Mouse (Mus musculus) adrenal gland, adult (tissue): Measurements from ENCODE around the gene Smim14.
A peak's percentile ranks its signal among the peaks of the same experiment; 100 is the strongest.

Experiments used
- DNase-seq, 2 experiments: peaks; one replicate each; pipeline ENCODE4 v3.0.0; 2022 to 2023; ENCODE audit warnings: low spot score in 1 of 2; ENCODE audit not compliant: inconsistent age in 2 of 2

Smim14 gene

DNA sequence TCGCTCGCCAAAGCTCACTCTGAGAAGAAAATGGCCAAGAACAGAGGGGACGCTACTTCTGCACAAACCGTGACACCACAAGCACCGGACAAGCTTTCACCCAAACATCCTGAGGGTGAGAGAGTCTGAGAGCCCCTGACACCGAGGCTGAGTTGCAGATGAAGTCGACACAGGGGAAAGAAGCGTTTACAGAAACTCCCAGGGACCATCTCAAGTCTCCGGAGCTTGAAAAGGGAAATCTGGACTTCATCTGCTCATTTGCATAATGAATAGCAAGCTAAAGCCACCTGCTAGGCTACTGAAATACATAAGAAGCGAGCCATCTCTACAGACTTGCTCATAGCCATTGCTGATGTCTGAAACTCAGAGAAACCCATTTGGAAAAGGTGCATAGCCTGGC is 117.8 kb downstream of the Smim14 start:
- no peak for DNase-seq

DNA sequence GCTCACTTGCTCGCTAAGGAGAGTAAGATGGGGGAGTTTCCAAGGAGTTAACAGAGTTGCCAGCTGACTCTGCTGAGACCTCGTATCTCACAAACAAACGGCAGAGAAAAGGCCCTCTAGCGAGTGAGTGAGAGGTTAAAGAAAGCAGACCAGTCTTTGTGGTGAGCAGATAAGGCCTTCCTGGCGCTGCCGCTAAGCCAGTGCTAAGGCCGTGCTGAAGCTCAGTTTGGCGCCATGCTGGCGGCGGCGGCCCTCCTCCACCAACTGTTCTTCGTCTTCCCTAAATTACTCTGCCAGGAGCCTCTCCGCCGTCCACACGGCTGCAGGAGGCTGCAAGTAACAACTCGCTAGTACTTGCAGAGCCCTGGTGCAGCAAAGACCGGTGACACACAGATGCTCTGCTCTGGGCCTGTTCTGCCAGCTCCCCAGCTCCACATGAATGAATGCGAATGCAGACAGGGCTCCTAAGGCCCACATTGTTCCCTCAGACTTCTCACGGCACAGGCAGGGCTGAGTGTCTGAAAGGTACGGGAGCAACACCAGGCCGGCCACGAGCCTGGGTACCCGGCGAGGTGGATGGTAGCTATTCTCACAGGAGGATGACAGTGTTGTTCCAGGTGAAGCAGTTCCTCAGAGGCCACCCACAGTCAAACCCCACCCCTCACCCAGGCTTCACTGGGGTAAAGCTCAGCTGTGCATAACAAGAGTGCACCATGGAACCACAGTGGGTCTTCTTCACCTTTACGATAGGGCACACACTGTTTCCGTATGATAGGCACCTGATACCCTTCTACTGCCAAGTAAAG is 121.1 kb downstream of the Smim14 start:
- DNase-seq, result peak in 1 of 2 experiments; percentile 50

DNA sequence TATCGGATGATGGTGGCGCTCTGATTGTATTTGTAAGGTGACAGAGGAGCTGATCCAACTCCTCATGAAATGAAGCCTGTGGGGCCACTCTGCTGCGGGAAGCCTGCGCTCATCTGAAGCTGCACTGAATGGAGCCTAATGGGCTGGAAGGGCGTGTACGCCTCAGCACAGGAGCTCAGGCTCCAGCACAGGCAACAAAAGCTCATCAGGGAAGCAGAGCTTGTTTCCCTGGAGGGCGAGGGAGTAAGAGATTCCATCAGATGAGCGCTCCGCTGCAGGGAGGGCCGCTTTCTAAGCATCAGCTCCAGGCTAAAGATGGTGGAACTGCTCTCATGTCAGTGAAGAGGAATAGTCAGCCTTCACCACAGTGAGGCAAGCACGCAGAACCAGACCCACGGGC is 129.0 kb downstream of the Smim14 start:
- no peak for DNase-seq

DNA sequence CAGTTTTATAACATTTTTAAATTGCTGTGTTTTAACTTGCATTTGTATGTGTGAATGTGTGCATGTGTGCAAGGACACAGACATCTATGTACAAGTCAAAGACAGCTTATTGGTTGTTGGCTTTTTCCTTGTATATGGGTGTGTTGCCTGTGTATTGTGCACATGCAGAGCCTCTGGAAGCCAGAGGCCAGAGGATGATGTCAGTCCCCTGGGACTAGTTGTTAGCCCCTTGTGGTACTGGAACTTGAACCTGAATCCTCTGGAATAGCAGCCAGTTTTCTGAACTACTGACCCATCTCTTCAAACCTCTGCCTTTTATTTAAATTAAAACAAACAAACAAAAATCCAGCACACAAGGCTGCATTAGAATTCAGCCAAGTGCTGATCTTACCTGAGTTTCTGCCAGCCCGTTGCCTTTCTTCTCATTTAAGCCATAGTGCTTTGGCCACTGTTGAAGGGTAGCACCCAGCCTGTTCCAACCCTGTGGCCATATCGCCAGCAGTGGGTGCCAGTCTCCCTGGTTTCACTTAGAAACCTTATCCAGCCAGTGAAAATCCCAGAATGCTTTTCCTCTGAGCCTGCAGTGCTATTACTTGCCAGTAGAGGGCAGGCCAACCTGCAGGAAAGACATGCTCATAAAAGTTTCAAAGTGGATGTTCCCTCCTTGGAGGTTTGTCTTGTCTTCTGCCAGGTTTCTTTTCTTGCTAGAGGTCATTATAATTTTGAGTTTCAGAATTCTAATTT is 135.6 kb downstream of the Smim14 start:
- DNase-seq, result peak; percentile 86 to 95
